Mouse (Mus musculus) layer of hippocampus, postnatal 14 days (tissue): ENCODE measurements around the gene Mmp10. TPM values are rescaled to one million over a fixed set of nuclear protein-coding genes. Genes with fewer than 3 reads are reported as not detected.

Experiments used
- DNase-seq, 2 experiments: peaks; one replicate each; pipeline ENCODE4 v3.0.0; 2021 to 2022; ENCODE audit warnings: low spot score in 2 of 2, mixed read lengths in 1 of 2
- long read RNA-seq, 2 experiments: library from polyadenylated mRNA; stranded (forward); transcript quantifications; one replicate each; pipeline ENCODE4 v2.0.0; 2021
- total RNA-seq, 2 experiments: library from RNA; stranded (reverse); gene quantifications; 2 replicates each; pipeline ENCODE4 v1.2.3; 2021

Gene Mmp10
- total RNA-seq, result not detected
- long read RNA-seq, experiment 1, result 0 reads
- long read RNA-seq, experiment 2, result 0 reads

- DNase-seq, result no peak
These were observed at the start of gene Mmp10 for GRCm38 (mm10) chr9:7502051-7502450. Gene Mmp10, plus strand, starts transcription at chr9:7502352.

GRCm38 (mm10) chr9:7453302-7453701, 48.9 kb upstream of the Mmp10 start:
- no peak for DNase-seq

- no peak for DNase-seq
These were observed 31.9 kb upstream of the Mmp10 start for GRCm38 (mm10) chr9:7470262-7470661.

- no peak for DNase-seq
These were observed 18.3 kb upstream of the Mmp10 start for GRCm38 (mm10) chr9:7483684-7484394.

- no peak for DNase-seq
These were observed 1.0 kb upstream of the Mmp10 start for GRCm38 (mm10) chr9:7501138-7501537.

GRCm38 (mm10) chr9:7507321-7507876, 5.2 kb downstream of the Mmp10 start:
- DNase-seq, result no peak

- DNase-seq, result no peak
These were observed 7.6 kb downstream of the Mmp10 start for GRCm38 (mm10) chr9:7509619-7510233.

GRCm38 (mm10) chr9:7517944-7518571, 15.9 kb downstream of the Mmp10 start:
- no peak for DNase-seq

- DNase-seq, result no peak
These were observed 24.2 kb downstream of the Mmp10 start for GRCm38 (mm10) chr9:7526255-7526940.

- no peak for DNase-seq
These were observed 40.6 kb downstream of the Mmp10 start for GRCm38 (mm10) chr9:7542763-7543162.

GRCm38 (mm10) chr9:7544923-7545457, 42.8 kb downstream of the Mmp10 start:
- no peak for DNase-seq

GRCm38 (mm10) chr9:7545471-7545870, 43.3 kb downstream of the Mmp10 start:
- no peak for DNase-seq

GRCm38 (mm10) chr9:7545920-7546319, 43.8 kb downstream of the Mmp10 start:
- no peak for DNase-seq

- DNase-seq, result no peak
These were observed 49.8 kb downstream of the Mmp10 start for GRCm38 (mm10) chr9:7551943-7552342.

- DNase-seq, result no peak
These were observed 51.4 kb downstream of the Mmp10 start for GRCm38 (mm10) chr9:7553536-7553935.

- DNase-seq, result no peak
These were observed 52.2 kb downstream of the Mmp10 start for GRCm38 (mm10) chr9:7554382-7554781.

- DNase-seq, result no peak
These were observed 56.3 kb downstream of the Mmp10 start, which contains the start of gene Mmp8 for GRCm38 (mm10) chr9:7558221-7559017. Gene Mmp8, plus strand, starts transcription at chr9:7558456.
